Mouse (Mus musculus) cerebellum, adult 2 months (tissue): Measurements from ENCODE around the gene Krt80. TPM values are rescaled to one million over a fixed set of nuclear protein-coding genes. Genes with fewer than 3 reads are reported as not detected.

Source experiments
- DNase-seq, 2 experiments: peaks; one replicate each; pipeline ENCODE4 v3.0.0; 2021
- H3K27ac ChIP-seq: fragments of 200-500 bp; 2 replicates; pipeline ENCODE4 v1.5.1; 2012; ENCODE audit warnings: low read length, control low read depth, inconsistent platforms; ENCODE audit not compliant: insufficient read depth
- H3K27me3 ChIP-seq: fragments of 200-500 bp; 2 replicates; pipeline ENCODE4 v1.6.1; 2012; ENCODE audit warnings: inconsistent platforms, mild to moderate bottlenecking, low read length, moderate library complexity; ENCODE audit not compliant: control insufficient read depth, insufficient read depth
- H3K4me1 ChIP-seq: fragments of 200-500 bp; 2 replicates; pipeline ENCODE4 v1.6.1; 2011; ENCODE audit warnings: low read length; ENCODE audit not compliant: control insufficient read depth, insufficient read depth
- H3K4me3 ChIP-seq: fragments of 200-500 bp; replicated peaks from 2 replicates; pipeline ENCODE3; 2011; ENCODE audit warnings: mild to moderate bottlenecking, low read depth, low read length, control low read depth; ENCODE audit not compliant: insufficient read depth
- CTCF ChIP-seq: fragments of 200-500 bp; IDR thresholded peaks from 2 replicates; pipeline ENCODE4 v1.5.1; 2011; ENCODE audit warnings: low read depth, mild to moderate bottlenecking, control low read depth, low read length, moderate library complexity, borderline replicate concordance; ENCODE audit not compliant: insufficient read depth
- POLR2A ChIP-seq: fragments of 200-500 bp; IDR thresholded peaks from 2 replicates; pipeline ENCODE4 v1.6.1; 2011; ENCODE audit warnings: low read length, control low read depth, borderline replicate concordance; ENCODE audit not compliant: insufficient read depth
- WGBS: fragments of 180-500 bp; shearing (Covaris S2); methylation state at CpG from one replicate; pipeline ENCODE4 v1.1.7; 2018; 5-methylcytosine and 5-hydroxymethylcytosine counted together
- polyA plus RNA-seq: library from polyadenylated mRNA; depleted of rRNA; stranded (reverse); fragments of >200 nt; gene quantifications from 2 replicates; pipeline ENCODE4 v1.2.3, GENCODE M21; 2012; rRNA removed

The Krt80 gene
- polyA plus RNA-seq = 0.05 and 0.30 TPM in 2 replicates

DNA sequence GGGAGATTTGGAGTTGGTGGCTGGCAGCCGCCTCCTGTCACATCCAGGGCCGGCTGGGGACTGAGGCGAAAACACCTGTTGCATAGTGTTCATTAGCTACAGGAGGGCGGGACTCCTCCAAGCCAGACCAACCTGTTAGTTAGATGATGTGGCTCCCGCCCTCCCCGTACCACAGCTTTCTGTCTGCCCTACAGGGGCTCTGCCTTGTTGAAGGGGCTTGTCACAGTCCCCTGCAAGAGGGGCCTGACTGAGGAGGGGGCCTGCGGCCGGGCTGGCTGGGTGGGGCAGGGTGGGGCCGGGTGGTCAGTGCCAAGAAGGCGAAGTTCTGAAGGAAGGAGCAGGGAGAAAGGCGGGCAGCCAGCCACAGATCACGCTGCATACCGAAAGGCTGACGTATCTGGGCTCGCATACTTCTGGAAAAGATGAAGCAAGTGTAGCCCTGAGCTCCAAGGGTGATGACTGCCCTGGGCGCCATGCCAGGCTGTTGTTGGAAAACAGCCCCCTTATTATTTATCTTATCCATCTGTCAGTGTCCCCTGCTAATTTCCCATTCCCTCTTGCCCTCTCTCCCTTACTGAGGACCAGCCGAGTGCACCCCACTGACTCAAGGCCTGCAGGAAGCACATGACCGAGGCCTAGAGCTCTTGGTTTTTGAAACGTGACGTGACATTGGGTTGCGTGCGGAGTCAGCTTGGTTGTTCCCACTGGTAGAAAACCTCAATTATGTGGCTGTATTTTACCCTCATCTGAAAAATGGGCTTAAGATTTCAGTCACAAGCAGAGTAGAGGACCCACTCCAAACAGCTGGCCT lies at the start of gene Krt80:
TSS of gene Krt80 (minus strand) at position 62 of the 811 bp plus-strand sequence.
- DNase-seq = no peak
- 32% methylated on average over 22 of the region's 22 CpGs for WGBS
- Histone ChIP-seq H3K4me1 (peaks cover 9% of the 10 kb centered on the region), H3K4me3 (no peak within 1 kb of the TSS), H3K27me3 (no peaks in the 10 kb centered on the region), H3K27ac (no peak within 1 kb of the TSS)
- TF ChIP-seq POLR2A (no peak), CTCF (no peak)

DNA sequence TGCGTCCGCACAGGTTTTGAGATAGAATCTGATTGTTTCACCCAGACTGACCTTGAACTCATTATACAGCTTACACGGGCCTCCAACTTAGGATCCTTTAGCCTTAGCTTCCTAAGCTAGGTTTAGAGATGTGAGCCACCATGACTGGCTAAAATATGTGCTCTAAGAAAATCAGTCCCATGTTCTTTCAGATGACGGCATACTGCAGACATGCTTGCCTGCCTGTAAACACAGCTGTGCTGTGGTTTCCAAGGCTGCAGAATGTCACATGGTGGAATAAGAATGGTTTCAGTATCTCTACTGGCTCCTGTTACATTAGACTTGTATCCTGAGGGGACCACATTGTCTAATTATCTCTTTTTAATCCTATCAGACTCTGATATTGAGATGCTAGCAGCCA lies 49.0 kb upstream of the Krt80 start:
- H3K27me3 ChIP-seq = no peaks in the 10 kb centered on the region
- no peak overlapping the region for H3K27ac ChIP-seq
- 94% methylated on average over 4 of the region's 4 CpGs for WGBS
- no peak for TF ChIP-seq CTCF
- no peak for TF ChIP-seq POLR2A
- H3K4me1 ChIP-seq = peaks cover 18% of the 10 kb centered on the region
- DNase-seq = no peak
- no peak overlapping the region for H3K4me3 ChIP-seq

DNA sequence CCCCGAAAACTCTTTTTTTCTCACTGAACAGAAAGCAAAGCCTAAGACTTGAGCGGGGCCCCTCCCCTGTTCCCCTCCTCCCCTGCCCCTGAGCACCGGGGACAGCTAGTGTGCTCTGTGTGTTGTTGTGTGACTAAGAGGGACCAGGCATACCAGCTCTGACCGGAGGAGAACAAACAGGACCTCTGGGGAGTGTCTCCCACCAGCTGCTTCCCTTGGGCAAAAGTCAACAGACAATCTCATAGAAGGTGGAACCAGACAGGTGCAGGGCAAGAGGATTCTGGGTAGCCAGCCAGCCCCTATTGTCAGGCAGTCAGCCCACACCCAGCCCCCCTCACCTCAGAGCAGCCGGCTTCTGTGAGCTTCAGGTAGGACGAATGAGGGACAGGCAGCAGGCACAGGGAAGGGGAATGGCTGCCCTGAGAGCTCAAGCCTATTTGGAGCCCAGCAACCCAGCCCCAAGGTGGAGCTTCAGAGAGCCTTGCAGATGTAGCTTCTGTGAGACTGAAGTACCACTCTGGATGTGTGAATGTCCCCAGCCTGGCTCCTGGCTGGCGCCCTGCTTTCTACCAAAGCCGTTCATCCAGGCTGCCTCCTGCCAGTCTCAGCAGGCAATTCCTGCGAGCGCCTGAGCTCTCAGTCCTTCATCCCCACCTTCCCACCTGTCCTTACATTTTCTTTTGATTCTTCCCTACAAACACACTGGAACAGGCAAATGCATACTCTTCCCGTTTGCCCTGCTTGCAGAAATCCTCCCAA lies 45.0 kb upstream of the Krt80 start:
- 32% methylated on average over 11 of the region's 11 CpGs for WGBS
- no peak overlapping the region for H3K4me3 ChIP-seq
- peaks cover 22% of the 10 kb centered on the region for H3K4me1 ChIP-seq
- TF ChIP-seq POLR2A (no peak), CTCF (no peak)
- no peak overlapping the region for H3K27ac ChIP-seq
- DNase-seq = peak; percentile 57 to 62
- no peaks in the 10 kb centered on the region for H3K27me3 ChIP-seq

DNA sequence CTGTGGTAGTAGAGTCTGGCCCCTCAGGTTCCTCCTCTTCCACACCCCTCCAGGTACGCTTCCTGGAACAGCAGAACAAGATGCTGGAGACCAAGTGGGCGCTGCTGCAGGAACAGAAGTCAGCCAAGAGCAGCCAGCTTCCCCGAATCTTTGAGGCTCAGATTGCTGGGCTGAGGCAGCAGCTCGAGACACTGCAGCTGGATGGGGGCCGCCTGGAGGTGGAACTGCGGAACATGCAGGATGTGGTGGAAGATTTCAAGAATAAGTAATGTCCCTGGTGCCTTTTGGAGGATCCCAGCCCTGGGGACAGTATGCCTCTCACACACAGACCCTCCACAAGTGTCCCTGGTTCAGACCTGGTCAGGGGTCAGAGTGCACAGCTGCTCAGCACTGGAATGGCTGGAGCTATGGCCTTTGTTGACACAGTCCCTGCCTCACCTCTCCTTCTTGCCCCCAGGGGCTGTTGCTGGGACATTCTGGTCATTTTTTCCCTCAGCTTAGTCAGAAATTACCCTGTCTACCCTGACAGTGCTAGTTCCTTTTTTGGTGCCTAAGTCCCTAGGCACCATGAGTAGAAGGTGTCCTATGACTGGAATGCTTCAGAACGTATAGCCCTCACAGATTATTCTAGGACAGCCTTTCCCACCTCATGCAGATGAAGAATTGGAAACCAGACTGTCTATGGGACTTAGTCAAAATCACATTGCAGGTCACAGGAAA lies 44.1 kb upstream of the Krt80 start:
- no peak overlapping the region for H3K27ac ChIP-seq
- no peak for DNase-seq
- peaks cover 22% of the 10 kb centered on the region for H3K4me1 ChIP-seq
- no peak overlapping the region for H3K4me3 ChIP-seq
- 88% methylated on average over 7 of the region's 7 CpGs for WGBS
- H3K27me3 ChIP-seq = no peaks in the 10 kb centered on the region
- TF ChIP-seq CTCF (no peak), POLR2A (no peak)

DNA sequence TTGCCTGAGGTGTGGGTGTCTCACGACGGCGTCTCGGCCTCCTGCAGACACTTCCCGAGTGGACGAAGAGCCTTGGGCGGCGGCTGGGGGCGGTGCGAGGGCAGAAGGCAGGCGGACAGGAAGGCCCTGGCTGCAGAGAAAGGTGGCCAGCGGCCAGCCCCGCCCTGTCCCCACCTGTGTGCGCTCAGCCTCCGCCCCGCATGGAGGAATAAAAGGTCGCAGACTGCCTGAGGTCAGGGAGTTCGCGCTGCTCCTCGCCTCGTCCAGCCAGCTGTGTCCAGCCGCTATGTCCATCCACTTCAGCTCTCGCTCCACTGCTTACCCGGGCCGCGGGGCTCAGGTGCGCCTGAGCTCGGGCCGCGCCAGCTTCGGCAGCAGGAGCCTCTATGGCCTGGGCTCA lies 42.2 kb upstream of the Krt80 start:
- H3K27me3 ChIP-seq = no peaks in the 10 kb centered on the region
- H3K4me3 ChIP-seq = peak overlapping the region; percentile 11
- TF ChIP-seq CTCF = no peak
- no peak for TF ChIP-seq POLR2A
- H3K4me1 ChIP-seq = peaks cover 22% of the 10 kb centered on the region
- 24% methylated on average over 31 of the region's 31 CpGs for WGBS
- H3K27ac ChIP-seq = no peak overlapping the region
- peak in 1 of 2 experiments; percentile 9 for DNase-seq

DNA sequence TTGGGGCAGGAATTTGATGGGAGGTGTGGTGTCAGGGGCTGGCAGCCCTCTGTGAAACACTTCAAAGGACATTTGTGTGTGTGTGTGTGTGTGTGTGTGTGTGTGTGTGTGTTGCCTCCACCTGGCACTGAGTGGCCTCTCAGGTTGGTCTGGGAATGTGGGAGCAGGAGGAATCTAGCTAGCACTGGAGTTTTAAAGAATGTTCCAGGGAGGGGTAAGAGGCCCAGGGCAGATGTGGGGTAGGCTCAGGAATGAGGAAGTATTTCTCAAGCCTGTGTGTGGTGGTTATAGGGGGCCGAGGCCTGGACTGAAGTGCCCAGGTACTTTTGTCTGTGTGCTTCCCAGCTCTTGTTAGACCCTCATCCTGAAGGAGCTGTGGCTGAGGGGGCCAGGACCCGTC lies 40.8 kb upstream of the Krt80 start, which contains the start of gene Krt7:
TSS of gene Krt7 (plus strand) at position 269 of the 400 bp plus-strand sequence.
- no peak within 1 kb of the TSS for H3K27ac ChIP-seq
- TF ChIP-seq CTCF = no peak
- no peak for TF ChIP-seq POLR2A
- peaks cover 17% of the 10 kb centered on the region for H3K4me1 ChIP-seq
- no peak for DNase-seq
- H3K27me3 ChIP-seq = no peaks in the 10 kb centered on the region
- H3K4me3 ChIP-seq = no peak within 1 kb of the TSS
- 85% methylated on average over 2 of the region's 2 CpGs for WGBS

DNA sequence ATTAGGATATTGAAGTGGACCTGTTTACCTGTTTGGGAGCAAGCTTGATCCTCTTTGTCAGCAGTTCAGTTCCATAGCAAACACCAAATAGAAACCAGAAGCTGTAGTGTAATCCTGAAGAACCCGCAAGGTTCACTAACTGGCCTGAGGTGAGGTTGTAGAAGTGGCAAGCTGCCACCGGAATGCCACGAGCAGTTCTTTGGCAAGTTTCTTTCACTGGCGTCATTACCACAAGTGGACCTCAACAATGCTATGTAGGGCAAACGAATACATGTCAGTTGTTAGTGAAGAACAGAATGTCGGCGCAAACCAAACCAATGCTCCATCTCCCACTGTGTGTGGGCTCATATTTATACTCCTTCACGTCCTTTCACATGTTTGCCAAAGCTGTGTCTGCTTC lies 28.3 kb upstream of the Krt80 start:
- Histone ChIP-seq H3K27ac (no peak overlapping the region), H3K4me1 (no peaks in the 10 kb centered on the region), H3K4me3 (no peak overlapping the region), H3K27me3 (no peaks in the 10 kb centered on the region)
- 61% methylated on average over 8 of the region's 8 CpGs for WGBS
- DNase-seq = peak in 1 of 2 experiments; percentile 21
- TF ChIP-seq POLR2A = no peak
- no peak for TF ChIP-seq CTCF
